Mouse (Mus musculus): ENCODE results near the gene Fcnb. TPM values are rescaled to one million over a fixed set of nuclear protein-coding genes. Genes with fewer than 3 reads are reported as not detected.

Fcnb gene
- total RNA-seq (2021), result not detected
- long read RNA-seq, experiment 1, result 0 reads
- long read RNA-seq, experiment 2, result 0 reads

DNA sequence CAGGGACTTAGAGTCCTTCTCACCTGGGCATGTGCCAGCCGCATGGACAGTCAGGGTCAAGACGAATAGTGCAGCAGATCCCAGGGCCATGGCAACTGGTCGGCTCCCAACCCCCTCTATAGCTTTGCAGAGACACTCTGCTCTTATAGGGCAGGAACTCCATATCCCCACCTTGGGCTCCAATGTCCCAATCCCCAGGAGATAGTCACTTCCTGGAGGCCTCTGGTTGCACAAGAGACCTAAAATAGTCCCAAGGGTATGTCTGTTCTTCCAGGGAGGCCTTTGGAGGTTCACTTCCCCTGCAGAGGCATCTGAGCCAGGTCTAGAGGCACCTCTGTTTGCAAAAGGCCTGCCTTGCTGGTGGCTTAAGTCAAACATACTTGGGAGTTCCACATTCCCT lies at the start of gene Fcnb:
TSS of gene Fcnb (minus strand) at position 118 of the 400 bp plus-strand sequence.
- no peak for DNase-seq (ENCODE audit: low spot score in 2 of 2)

DNA sequence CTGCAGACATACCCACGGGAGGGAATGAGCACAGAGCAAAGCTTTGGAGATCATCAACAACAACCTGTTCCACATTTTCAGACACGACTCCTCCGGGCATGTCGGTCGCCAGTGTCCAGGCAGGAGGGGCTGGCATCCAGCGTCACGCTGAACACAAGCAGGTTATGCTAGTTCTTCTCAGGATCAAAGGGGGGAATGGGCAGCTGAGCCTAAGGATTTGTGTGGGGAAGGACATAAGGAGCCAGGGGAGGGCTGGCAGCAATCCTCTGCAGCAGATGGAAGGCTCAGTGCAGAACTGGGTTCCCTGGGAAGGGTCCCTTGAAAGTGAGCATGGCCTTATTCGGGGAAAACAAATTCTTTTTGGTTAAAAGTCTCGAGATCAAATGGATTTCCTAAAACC lies 49.1 kb upstream of the Fcnb start:
- no peak for DNase-seq (ENCODE audit: low spot score in 2 of 2)

DNA sequence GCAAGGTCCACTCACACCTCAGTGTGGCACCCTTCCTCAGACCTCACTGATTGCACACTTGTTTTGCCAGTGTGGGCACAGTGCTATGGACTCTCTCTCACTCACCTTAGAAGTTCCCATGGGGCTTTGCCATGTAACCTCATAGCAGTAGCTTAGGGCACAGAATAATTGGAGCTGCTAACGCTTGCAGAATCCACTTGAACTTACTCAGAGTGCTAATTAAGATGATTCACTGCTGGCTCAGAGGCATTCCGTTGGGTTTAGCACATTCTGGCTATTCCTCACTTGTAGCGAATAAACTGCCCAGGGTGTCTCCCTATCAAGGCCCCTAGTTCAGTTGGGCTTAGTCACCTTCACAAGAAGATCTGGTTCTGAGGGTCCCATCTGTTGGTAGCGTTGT lies 47.4 kb upstream of the Fcnb start:
- DNase-seq (ENCODE audit: low spot score in 2 of 2), result no peak

DNA sequence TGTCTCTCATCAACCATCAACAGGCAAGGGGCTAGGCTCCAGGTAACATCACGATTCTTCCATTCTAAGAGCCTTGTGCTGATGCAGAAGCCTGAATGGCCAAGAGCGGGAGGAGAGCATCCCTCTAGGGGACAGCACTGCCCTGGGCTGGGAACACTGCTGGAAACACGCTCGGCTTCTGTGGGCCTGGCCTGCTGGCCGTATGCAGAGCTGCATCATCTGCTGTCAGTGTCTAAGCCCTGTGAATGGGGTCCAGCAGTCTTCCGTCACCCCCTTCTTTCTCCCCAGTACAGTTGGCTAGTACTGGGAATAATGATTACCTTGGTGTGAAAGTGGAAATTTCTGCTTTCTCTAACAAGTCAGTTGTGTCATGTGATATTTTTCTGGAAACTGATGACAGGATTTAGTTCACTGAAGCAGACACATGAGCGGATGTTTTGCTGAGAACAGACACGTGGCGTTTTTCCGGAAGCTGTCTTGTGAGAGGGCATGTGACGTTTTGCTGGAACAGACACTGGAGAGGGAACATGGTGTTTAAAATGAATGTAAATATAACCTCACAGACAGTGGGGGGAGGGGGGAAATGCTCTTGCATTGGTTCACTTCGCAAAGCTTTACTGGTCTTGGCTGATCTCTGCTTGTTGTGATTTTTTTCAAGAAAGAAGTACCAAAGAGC lies 42.2 kb upstream of the Fcnb start:
- no peak for DNase-seq (ENCODE audit: low spot score in 2 of 2)

DNA sequence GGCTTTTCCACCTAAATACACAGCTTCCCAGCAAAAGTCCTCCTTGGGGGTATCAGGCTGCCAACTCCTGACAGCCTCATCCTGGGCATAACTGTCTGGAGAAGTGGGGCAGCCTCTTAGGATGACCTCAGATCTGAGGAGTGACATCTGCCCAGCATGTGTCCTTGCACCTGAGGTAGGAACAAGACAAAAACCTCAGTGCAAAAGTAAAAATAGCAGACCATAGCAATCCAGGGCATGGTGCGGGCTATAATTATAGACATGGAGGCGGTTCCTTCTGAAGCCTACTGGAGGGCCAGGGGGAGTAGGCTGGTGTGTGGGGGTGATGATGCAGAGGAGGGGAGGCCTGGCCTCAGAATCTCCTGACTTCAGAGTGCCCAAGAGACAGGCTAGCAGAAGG lies 39.2 kb upstream of the Fcnb start:
- DNase-seq (ENCODE audit: low spot score in 2 of 2), result no peak

DNA sequence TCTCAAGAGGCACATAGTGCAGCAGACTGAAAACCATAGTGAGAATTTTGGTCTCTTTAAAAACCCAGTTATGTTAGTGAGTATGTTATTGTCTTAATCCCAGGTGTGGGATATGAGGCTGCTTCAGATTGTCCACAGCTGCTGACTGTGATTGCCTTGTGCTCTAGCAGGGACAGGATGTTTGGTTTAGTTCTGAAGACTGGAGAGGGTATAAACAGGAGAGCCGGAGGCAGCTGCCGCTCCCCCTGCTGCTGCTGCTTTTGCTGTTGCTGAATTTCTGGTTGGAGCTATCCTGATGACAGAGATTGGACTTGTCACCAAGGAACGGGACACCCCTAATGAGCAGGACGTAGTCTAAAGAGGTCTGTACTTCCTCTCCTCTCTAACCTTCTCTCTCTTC lies 36.6 kb upstream of the Fcnb start:
- DNase-seq (ENCODE audit: low spot score in 2 of 2), result no peak

DNA sequence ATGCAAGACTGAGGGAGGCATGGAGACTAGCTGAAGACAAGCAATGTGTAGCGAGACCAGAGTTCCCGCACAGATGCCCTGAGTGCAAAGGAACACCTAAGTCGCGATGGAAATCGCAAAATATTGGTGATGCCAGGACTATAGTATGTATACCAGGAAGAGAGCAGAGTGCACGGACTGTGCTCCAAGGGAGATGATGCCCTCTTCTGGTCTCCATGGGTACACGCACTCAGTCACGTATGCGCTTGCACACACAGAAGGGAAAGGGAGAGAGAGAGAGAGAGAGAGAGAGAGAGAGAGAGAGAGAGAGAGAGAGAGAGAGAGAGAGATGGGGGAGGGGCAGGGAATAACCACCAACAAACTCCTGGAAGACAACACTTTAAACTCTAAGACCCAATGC lies 35.7 kb upstream of the Fcnb start:
- no peak for DNase-seq (ENCODE audit: low spot score in 2 of 2)

DNA sequence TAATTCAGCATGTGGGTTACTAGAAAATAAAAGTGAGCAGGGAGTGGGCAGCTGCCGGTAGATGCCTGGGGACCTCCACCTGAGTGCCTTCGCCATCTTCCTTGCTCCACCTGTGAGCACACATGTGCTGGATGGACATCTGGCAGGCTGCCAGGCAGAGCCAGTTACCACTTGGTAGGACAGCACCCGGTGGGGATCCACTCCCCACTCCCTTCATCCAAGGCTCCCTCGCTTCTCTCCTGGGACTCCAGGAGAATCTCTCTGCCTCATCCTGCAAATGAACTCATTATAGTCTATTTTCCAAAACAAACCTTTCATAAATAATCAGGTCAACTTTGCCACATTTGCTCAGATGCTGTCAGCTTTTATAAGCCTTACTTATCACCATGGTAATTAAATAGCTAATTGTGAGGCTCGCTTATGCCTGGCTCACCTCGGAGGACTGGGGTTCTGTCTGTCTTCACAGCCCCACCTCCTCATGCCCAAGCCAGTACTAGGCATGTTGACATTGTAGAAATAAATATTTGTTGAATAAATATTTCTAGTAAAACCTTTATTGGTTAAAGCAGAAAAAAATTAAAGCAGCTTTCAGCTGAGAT lies 33.9 kb upstream of the Fcnb start:
- no peak for DNase-seq (ENCODE audit: low spot score in 2 of 2)

DNA sequence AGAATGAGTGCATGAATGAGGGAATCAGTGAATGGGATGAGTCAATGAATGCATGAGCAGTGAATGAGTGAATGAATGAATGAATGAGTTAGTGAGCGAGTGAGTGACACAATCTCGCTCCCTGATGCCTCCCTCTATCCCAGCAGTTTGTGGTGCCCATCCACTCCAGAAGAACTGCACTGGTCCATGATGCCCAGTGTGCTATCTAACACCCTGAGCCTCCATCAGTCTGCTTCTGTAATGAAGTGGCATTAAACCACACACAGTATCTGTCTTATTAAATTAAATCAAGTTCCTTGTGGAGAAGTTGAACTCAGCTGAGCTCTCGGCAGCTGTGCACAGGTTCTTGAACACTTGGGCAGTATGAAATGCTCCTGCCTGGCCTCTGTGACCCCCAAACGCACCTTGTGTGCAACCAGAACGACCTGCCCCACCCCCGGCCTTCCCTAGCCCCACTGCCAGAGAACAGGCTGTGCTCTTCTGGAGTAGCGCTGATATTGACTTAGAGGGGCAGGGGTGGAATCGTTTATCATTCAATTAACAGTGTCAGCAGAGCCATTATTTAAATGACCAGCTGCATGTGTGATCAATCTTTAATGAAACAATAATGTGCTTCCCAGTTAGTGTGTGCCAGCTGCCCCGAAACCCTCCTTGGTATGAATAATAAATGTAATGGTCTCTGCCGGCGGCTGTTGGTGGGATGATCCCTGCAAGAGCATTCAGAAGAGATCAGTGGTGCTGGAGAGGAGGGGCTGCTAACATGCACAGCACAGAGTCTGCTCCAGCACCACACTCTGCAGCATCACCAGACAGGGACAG lies 33.0 kb upstream of the Fcnb start:
- no peak for DNase-seq (ENCODE audit: low spot score in 2 of 2)

DNA sequence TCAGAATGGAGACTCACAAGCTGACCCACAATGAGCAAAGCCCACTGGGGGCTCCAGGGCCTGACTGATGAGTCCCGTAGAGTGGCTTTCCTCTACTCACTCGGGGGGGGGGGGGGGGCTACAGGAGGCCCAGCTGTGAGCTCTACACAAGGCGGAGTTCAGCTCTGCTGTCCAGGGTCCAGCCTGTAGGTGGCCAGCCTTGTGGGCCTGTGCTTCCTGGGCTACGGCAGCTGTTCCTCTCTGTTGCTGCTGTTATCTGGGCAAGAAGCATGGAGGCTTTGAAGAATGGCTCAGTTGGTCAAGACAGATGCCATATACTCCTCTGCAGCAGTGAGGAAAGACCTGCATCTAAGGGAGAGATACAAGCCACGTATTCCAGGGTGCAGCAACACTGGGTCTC lies 24.1 kb upstream of the Fcnb start:
- no peak for DNase-seq (ENCODE audit: low spot score in 2 of 2)

DNA sequence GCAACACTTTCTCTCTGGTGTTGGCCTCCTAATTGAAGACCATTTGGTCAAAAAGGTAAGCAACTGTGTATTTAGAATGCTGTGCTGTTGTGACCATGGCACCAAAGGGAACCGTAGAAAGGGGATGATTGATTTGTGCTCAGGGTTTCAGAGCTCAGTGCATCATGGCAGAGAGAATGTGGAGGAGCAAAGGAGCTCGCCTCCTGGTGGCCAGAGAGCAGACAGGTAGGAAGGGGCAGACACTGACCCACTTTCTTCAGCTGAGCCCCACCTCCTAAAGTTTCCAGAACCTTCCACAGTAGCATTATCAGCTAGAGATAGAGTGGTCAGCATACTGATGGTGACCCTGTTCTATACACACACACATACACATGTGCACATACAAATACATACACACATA lies 21.3 kb upstream of the Fcnb start:
- no peak for DNase-seq (ENCODE audit: low spot score in 2 of 2)

DNA sequence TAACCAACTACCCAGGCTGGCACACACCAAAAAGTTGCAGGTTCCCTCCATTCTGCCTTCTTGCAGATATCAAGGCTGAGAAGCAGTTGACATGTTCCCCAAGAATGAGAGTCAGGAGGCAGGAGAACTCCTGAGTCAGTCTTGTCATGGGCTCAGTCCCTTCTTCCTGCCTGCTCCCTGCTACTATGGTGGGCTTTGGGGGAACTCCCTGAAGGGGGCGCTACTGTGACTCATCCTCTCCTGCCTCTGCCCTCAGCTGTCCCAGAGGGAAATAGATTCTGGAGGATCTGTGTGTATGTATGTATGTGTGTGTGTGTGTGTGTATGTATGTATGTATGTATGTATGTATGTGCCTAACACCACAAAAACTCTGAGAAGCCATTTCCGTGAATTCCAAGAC lies 19.0 kb upstream of the Fcnb start:
- no peak for DNase-seq (ENCODE audit: low spot score in 2 of 2)

DNA sequence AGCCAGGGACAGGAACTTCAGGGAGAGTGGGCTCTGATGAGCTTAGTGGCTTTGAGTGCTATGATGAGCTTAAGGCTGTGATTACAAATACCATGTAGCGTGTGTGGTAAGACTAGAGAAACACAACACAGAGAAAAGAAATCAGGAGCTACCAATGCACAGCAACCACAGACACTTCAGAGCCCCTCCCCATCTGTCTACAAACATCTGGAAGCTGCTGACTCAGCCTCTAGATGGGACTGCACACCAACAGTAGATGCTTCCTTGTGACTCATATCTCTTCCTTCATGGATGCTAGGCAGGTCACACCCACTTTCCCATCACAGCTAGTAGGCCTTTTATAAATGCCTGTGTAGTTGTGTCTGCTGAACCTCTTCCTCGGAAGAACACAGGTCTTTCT lies 17.2 kb upstream of the Fcnb start:
- DNase-seq (ENCODE audit: low spot score in 2 of 2), result no peak

DNA sequence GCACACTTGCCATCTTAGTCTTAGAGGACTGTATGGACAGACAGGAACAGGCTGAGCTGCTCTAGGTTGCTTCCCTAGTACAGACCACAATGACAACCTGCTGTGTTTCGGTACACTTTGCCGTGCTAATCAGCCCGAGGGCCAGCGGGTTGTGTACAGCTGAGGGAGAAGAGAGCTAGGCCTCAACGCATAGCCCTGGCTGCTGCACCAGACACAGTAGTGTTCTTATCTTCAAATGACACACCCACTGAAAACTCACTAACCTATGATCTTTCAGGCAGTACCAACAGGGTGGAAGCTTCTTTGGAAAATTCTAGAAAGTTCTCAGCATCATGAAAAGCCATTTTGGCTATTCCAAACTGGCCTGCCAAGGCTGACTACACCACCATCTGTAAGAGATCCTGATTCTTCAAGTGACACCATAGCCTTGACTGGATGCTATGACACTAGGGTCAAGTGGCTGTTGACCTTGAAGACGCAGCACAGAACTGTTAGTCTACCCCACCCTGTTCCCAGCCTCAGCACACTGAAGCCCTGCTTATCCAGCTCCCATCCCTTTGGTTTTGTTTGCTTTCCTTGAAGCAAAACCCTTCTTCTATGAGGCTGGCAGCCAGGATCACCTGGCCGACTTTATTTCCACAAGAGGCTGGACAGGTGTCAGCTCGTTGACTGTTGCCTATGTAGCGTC lies 16.3 kb upstream of the Fcnb start:
- no peak for DNase-seq (ENCODE audit: low spot score in 2 of 2)

DNA sequence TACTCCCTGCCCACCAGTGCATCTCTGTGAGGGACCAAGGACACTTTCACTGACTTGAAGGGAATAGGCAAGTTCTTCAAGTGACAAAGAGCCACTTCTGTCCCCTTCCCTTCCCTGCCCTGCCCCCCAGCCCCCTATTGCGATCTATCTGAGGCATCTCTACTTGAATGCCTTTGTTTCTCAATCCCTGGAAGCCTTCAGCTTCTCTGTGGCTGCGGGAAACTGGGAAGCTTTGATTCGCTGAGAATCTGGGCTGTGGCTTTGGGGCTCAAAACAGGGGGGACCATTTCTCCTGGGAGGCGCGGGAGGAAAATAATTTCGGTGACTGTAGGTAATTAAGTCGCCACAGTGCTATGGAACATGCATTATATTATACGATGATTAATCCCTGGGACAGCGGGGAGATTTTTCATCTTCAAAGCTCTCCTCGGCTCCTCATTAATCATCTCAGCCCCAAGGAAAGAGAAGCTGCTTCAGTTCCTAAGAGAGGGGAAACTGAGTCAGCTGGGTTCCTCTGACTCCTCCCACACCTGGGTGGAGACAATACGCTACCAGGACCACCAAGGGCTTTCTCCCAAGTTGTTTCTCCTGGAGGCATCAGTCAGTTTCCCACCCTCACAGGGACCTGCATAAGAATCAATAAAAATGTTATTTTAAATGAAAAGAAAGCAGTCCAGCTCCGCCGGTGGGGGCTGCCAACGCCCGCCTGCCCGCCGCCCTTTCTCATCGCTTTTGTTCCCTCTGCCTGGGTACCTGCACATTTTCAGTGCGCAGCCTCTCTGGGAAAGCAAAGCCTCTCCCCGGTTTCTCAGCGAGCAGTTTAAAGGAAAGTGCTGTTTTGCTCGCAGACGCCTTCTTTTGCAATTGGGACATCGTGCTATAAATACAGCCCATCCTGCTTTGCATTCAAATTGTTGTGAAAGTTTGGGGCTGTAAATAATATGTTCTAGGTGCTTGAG lies 14.1 kb upstream of the Fcnb start:
- no peak for DNase-seq (ENCODE audit: low spot score in 2 of 2)

DNA sequence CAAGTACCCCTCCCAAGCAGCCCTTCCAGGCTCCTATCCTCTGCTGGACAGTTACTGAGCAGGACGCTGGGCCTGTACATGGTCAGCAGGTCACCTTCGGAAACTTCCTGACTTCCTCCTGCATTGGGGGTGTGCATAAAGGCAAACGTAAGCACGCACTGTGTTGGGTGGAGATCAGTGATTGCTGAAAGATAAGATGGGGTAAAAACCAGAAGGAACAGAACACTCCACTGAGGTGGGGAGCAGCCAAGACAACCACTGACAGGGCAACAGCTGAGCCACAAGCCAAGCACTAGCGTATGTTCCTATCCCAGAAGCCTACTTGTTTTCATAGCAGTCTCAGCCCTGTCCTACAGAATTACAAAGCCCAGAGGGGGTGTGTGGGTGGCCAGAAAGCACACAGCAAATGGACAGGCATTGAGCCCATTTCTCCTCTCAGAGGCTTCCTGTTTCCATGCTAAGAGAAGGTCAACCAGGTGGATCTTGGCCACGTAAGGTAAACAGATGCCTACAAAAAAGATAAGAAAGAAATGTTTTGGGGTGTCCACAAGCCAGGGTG lies 12.1 kb upstream of the Fcnb start:
- no peak for DNase-seq (ENCODE audit: low spot score in 2 of 2)

DNA sequence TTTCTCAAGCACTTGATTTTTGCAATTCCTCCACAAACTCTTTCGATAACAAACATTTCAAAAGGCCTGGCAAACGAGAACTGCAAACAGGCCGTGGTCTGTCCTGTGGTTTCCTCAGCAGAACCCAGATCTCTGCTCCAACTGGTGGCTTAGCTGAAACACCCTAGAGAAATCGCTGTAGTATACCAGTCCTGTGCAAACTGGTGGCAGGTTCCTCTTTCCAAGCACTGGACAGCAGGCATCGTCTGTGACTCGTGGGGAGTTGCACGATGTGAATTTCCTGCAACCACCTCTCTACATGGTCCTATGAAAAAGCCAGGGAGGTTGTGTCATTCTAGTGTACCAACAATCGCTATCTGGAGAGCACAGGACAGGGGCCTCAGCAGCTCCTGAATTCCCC lies 7.4 kb upstream of the Fcnb start:
- no peak for DNase-seq (ENCODE audit: low spot score in 2 of 2)

DNA sequence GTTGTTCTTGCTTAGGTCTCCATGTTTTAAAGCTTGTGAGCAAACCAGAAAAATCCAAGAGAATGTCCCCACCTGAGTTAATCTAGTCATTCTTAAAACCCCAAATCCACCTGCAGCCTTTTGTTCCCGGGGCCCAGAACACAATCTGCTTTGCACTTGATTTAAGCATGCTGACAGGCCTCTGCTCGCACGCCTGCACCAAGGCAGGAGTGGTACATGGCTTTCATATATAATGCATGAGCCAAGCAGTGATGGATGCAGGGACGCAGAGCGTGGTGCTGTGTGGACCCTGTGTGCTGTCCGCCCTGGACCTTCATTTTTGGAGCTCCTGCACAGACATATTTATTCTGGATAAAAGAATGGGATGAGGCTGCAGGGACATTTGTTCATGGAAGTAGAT lies 6.4 kb upstream of the Fcnb start:
- DNase-seq (ENCODE audit: low spot score in 2 of 2), result no peak

DNA sequence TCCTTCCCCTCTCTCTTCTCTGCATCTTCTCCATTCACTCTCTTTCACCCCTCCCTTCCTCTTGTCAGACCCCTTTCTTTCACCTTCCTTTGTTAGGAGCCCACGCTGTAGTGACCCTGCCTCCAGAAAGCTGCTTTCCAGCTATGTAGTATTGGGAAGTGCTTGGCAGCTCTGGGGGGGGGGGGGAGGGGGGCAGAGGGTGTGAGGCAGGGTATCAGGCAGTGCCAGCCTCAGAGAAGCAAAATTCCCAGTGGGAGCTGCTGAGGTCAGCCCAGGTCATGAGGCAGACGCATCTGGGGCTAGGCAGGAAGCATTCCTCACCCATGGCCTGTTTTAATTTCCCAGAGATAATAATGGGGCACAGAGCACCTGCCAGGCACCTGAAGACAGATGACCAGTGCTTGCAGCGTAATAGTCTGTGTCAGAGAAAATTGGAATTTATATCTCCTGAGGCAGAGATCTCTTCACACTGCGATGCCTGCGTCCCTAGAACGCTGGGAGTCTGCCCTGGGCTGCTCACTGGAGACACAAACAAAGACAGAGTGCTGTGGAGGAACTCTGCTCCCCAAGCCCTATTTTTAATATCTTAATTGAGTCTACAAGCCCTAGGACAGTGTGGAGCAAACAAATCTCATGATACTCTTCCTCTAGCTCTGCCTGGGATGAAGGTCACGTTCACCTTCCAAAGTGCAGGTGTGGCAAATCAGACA lies 5.8 kb upstream of the Fcnb start:
- no peak for DNase-seq (ENCODE audit: low spot score in 2 of 2)

DNA sequence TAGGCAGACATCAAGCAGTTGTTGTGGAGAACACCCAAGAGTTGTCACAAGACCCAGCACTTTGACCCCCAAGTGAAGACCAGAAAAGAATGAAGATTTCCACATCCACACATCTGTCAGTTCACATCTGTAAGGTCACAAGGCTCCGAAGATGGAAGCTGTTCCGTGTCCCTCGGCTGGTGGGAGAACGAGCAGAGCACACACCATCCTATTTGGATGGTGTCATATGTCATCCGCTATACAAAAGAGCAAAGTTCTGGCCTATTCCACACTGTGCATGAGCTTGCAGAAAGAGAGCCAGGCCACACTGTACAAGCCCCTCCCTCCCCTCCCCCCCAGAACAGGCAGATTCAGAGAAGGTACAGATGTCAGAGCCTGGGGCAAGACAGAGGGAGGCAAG lies 4.4 kb upstream of the Fcnb start:
- no peak for DNase-seq (ENCODE audit: low spot score in 2 of 2)
